Mouse (Mus musculus): ENCODE measurements around the gene Rasgef1b.

Rasgef1b gene

GRCm38 (mm10) chr5:99369256-99369655 is 359.6 kb downstream of the Rasgef1b start:
- DNase-seq (ENCODE audit: low spot score): no peak

- no peak for DNase-seq (ENCODE audit: low spot score)
These were observed 360.2 kb downstream of the Rasgef1b start for GRCm38 (mm10) chr5:99368615-99369014.

GRCm38 (mm10) chr5:99360531-99360930 is 368.3 kb downstream of the Rasgef1b start:
- DNase-seq (ENCODE audit: low spot score): peak; percentile 46

GRCm38 (mm10) chr5:99359251-99359650 is 369.6 kb downstream of the Rasgef1b start:
- DNase-seq (ENCODE audit: low spot score): no peak

- DNase-seq (ENCODE audit: low spot score): no peak
These were observed 374.2 kb downstream of the Rasgef1b start for GRCm38 (mm10) chr5:99354640-99355132.

- DNase-seq (ENCODE audit: low spot score): no peak
These were observed 378.8 kb downstream of the Rasgef1b start for GRCm38 (mm10) chr5:99350030-99350429.

- DNase-seq (ENCODE audit: low spot score): no peak
These were observed 380.5 kb downstream of the Rasgef1b start for GRCm38 (mm10) chr5:99348257-99348849.

GRCm38 (mm10) chr5:99342527-99342926 is 386.3 kb downstream of the Rasgef1b start:
- DNase-seq (ENCODE audit: low spot score): no peak

GRCm38 (mm10) chr5:99340311-99340989 is 388.4 kb downstream of the Rasgef1b start:
- no peak for DNase-seq (ENCODE audit: low spot score)

GRCm38 (mm10) chr5:99339790-99340189 is 389.1 kb downstream of the Rasgef1b start:
- DNase-seq (ENCODE audit: low spot score): no peak

- DNase-seq (ENCODE audit: low spot score): no peak
These were observed 390.0 kb downstream of the Rasgef1b start for GRCm38 (mm10) chr5:99338826-99339225.

- no peak for DNase-seq (ENCODE audit: low spot score)
These were observed 392.4 kb downstream of the Rasgef1b start for GRCm38 (mm10) chr5:99336427-99336826.

- no peak for DNase-seq (ENCODE audit: low spot score)
These were observed 394.8 kb downstream of the Rasgef1b start for GRCm38 (mm10) chr5:99334017-99334416.

- no peak for DNase-seq (ENCODE audit: low spot score)
These were observed 396.8 kb downstream of the Rasgef1b start for GRCm38 (mm10) chr5:99332021-99332420.

GRCm38 (mm10) chr5:99329065-99329464 is 399.8 kb downstream of the Rasgef1b start:
- DNase-seq (ENCODE audit: low spot score): no peak

GRCm38 (mm10) chr5:99327019-99327418 is 401.8 kb downstream of the Rasgef1b start:
- DNase-seq (ENCODE audit: low spot score): no peak

- no peak for DNase-seq (ENCODE audit: low spot score)
These were observed 403.6 kb downstream of the Rasgef1b start for GRCm38 (mm10) chr5:99325301-99325700.

GRCm38 (mm10) chr5:99320783-99321182 is 408.1 kb downstream of the Rasgef1b start:
- DNase-seq (ENCODE audit: low spot score): no peak

- DNase-seq (ENCODE audit: low spot score): no peak
These were observed 430.9 kb downstream of the Rasgef1b start for GRCm38 (mm10) chr5:99297939-99298338.

- no peak for DNase-seq (ENCODE audit: low spot score)
These were observed 432.5 kb downstream of the Rasgef1b start for GRCm38 (mm10) chr5:99296348-99296747.

GRCm38 (mm10) chr5:99292287-99292851 is 436.5 kb downstream of the Rasgef1b start:
- DNase-seq (ENCODE audit: low spot score): no peak

GRCm38 (mm10) chr5:99291084-99291830 is 437.6 kb downstream of the Rasgef1b start:
- DNase-seq (ENCODE audit: low spot score): no peak

- DNase-seq (ENCODE audit: low spot score): no peak
These were observed 440.6 kb downstream of the Rasgef1b start for GRCm38 (mm10) chr5:99288262-99288661.

All from left cerebral cortex, adult 11 months (tissue).